Mouse (Mus musculus): Measurements from ENCODE around the gene Gpr31b. TPM values are rescaled to one million over a fixed set of nuclear protein-coding genes. Genes with fewer than 3 reads are reported as not detected.
"Not testable (repeated sequence)": the region's sequence is repeated elsewhere in the genome, so short reads cannot be mapped to it uniquely, and the experiment has no call there.

The Gpr31b gene
- total and polyA plus RNA-seq, 3 experiments, result 3.3 to 7.8 (median 5.6) TPM

- TF ChIP-seq SMC3 (IDR thresholded peaks at IDR 0.05; ENCODE audit: low read depth, low read length) (peak; percentile 12; the same call in 1 of the 2 replicates), CTCF (conservative IDR thresholded peaks at IDR 0.05 in 1 of 2, IDR thresholded peaks at IDR 0.05 in 1 of 2; ENCODE audit: low read depth in 2 of 2, low read length in 2 of 2) (peak in 1 of 2 experiments; percentile 20; a peak in 2 of 4 replicates)
- H3K9me3 ChIP-seq (replicated peaks; ENCODE audit: low read length); H3K36me3 ChIP-seq (replicated peaks in 1 of 2; ENCODE audit: control insufficient read depth in 1 of 2, insufficient read depth in 1 of 2, low read length in 1 of 2); H3K4me2 ChIP-seq (ENCODE audit: insufficient read depth, low read depth, poor library complexity, severe bottlenecking); dilution Hi-C loops (cut with MboI; ENCODE audit: extremely low pct_ligation_motif_present, extremely low pct_unique_long_range_greater_than_20kb, low sequenced_read_pairs); H3K4me3 ChIP-seq (replicated peaks in 1 of 3; ENCODE audit: low read depth in 2 of 3, low read length in 2 of 3, poor library complexity in 1 of 3); H3K27me3 ChIP-seq (replicated peaks); DNase-seq (ENCODE audit: extremely low read depth); in situ Hi-C loops (cut with MboI; ENCODE audit: low pct_ligation_motif_present, low pct_unique_long_range_greater_than_20kb, low sequenced_read_pairs); H3K9ac ChIP-seq (ENCODE audit: insufficient read depth, low read depth); H3K4me1 ChIP-seq (ENCODE audit: control insufficient read depth in 1 of 2, insufficient read depth in 2 of 2); H3K79me2 ChIP-seq (replicated peaks; ENCODE audit: control insufficient read depth, extremely low read depth, insufficient read depth, poor library complexity, severe bottlenecking); H3K27ac ChIP-seq (ENCODE audit: insufficient read depth, low read depth): not testable (repeated sequence)
These were observed 17.1 kb upstream of the Gpr31b start for GRCm38 (mm10) chr17:13069227-13069626.

GRCm38 (mm10) chr17:13067864-13068385, 15.8 kb upstream of the Gpr31b start:
- in situ Hi-C loops (cut with MboI; ENCODE audit: low pct_ligation_motif_present, low pct_unique_long_range_greater_than_20kb, low sequenced_read_pairs); H3K36me3 ChIP-seq (replicated peaks in 1 of 2; ENCODE audit: control insufficient read depth in 1 of 2, insufficient read depth in 1 of 2, low read length in 1 of 2); H3K79me2 ChIP-seq (replicated peaks; ENCODE audit: control insufficient read depth, extremely low read depth, insufficient read depth, poor library complexity, severe bottlenecking); H3K4me3 ChIP-seq (replicated peaks in 1 of 3; ENCODE audit: low read depth in 2 of 3, low read length in 2 of 3, poor library complexity in 1 of 3); DNase-seq (ENCODE audit: extremely low read depth); H3K4me2 ChIP-seq (ENCODE audit: insufficient read depth, low read depth, poor library complexity, severe bottlenecking); H3K27ac ChIP-seq (ENCODE audit: insufficient read depth, low read depth); H3K9ac ChIP-seq (ENCODE audit: insufficient read depth, low read depth); dilution Hi-C loops (cut with MboI; ENCODE audit: extremely low pct_ligation_motif_present, extremely low pct_unique_long_range_greater_than_20kb, low sequenced_read_pairs); H3K27me3 ChIP-seq (replicated peaks); H3K9me3 ChIP-seq (replicated peaks; ENCODE audit: low read length); H3K4me1 ChIP-seq (ENCODE audit: control insufficient read depth in 1 of 2, insufficient read depth in 2 of 2): not testable (repeated sequence)

- dilution Hi-C loops (cut with MboI; ENCODE audit: extremely low pct_ligation_motif_present, extremely low pct_unique_long_range_greater_than_20kb, low sequenced_read_pairs); H3K9ac ChIP-seq (ENCODE audit: insufficient read depth, low read depth): not testable (repeated sequence)
These were observed 10.8 kb upstream of the Gpr31b start for GRCm38 (mm10) chr17:13062882-13063281.

GRCm38 (mm10) chr17:13060804-13061203, 8.7 kb upstream of the Gpr31b start, which contains the start of gene Tcp10b:
Gene Tcp10b, plus strand, starts transcription at chr17:13061104.
- H3K27me3 ChIP-seq (replicated peaks); H3K79me2 ChIP-seq (replicated peaks; ENCODE audit: control insufficient read depth, extremely low read depth, insufficient read depth, poor library complexity, severe bottlenecking); H3K4me3 ChIP-seq (replicated peaks in 1 of 3; ENCODE audit: low read depth in 2 of 3, low read length in 2 of 3, poor library complexity in 1 of 3); H3K4me1 ChIP-seq (ENCODE audit: control insufficient read depth in 1 of 2, insufficient read depth in 2 of 2); H3K9me3 ChIP-seq (replicated peaks; ENCODE audit: low read length); DNase-seq (ENCODE audit: extremely low read depth); in situ Hi-C loops (cut with MboI; ENCODE audit: low pct_ligation_motif_present, low pct_unique_long_range_greater_than_20kb, low sequenced_read_pairs); H3K4me2 ChIP-seq (ENCODE audit: insufficient read depth, low read depth, poor library complexity, severe bottlenecking); dilution Hi-C loops (cut with MboI; ENCODE audit: extremely low pct_ligation_motif_present, extremely low pct_unique_long_range_greater_than_20kb, low sequenced_read_pairs); H3K27ac ChIP-seq (ENCODE audit: insufficient read depth, low read depth); H3K36me3 ChIP-seq (replicated peaks in 1 of 2; ENCODE audit: control insufficient read depth in 1 of 2, insufficient read depth in 1 of 2, low read length in 1 of 2); H3K9ac ChIP-seq (ENCODE audit: insufficient read depth, low read depth): not testable (repeated sequence)

More at GRCm38 (mm10) chr17:13062882-13063281, 10.8 kb upstream of the Gpr31b start:
- H3K4me2 ChIP-seq (ENCODE audit: insufficient read depth, low read depth, poor library complexity, severe bottlenecking); H3K4me3 ChIP-seq (replicated peaks in 1 of 3; ENCODE audit: low read depth in 2 of 3, low read length in 2 of 3, poor library complexity in 1 of 3); H3K36me3 ChIP-seq (replicated peaks in 1 of 2; ENCODE audit: control insufficient read depth in 1 of 2, insufficient read depth in 1 of 2, low read length in 1 of 2); H3K27me3 ChIP-seq (replicated peaks); H3K79me2 ChIP-seq (replicated peaks; ENCODE audit: control insufficient read depth, extremely low read depth, insufficient read depth, poor library complexity, severe bottlenecking); H3K27ac ChIP-seq (ENCODE audit: insufficient read depth, low read depth); DNase-seq (ENCODE audit: extremely low read depth); in situ Hi-C loops (cut with MboI; ENCODE audit: low pct_ligation_motif_present, low pct_unique_long_range_greater_than_20kb, low sequenced_read_pairs); H3K4me1 ChIP-seq (ENCODE audit: control insufficient read depth in 1 of 2, insufficient read depth in 2 of 2); H3K9me3 ChIP-seq (replicated peaks; ENCODE audit: low read length): not testable (repeated sequence)

All from CH12.LX (cell line).